Mouse (Mus musculus): ENCODE measurements around the gene Chrnb1. TPM values are rescaled to one million over a fixed set of nuclear protein-coding genes. Genes with fewer than 3 reads are reported as not detected.

The Chrnb1 gene
- polyA plus RNA-seq, 1 experiment from 2014 or later: 3.9 TPM

- Histone ChIP-seq H3K4me2 (ENCODE audit: low read depth, low read length) (no peak overlapping the region), H3K36me3 (ENCODE audit: control insufficient read depth, insufficient read depth, low read length) (no peaks in the 10 kb centered on the region), H3K4me1 (ENCODE audit: control insufficient read depth, insufficient read depth, low read length) (peaks cover 30% of the 10 kb centered on the region), H3K27ac (ENCODE audit: low read length) (no peak overlapping the region), H3K9me3 (ENCODE audit: control insufficient read depth, low read length) (no peaks in the 10 kb centered on the region), H3K4me3 (ENCODE audit: low read length) (no peak overlapping the region), H3K9ac (ENCODE audit: low read depth, low read length) (no peak overlapping the region), H3K27me3 (replicated peaks; ENCODE audit: control insufficient read depth, insufficient read depth, low read length) (0 out of 2 replicates have a peak, but pooled peaks cover 5% of the 10 kb centered on the region)
- 79% methylated on average over 4 of the region's 4 CpGs for WGBS
- no peak for ATAC-seq
Observed at GRCm38 (mm10) chr11:69806378-69806777, 10.6 kb upstream of the Chrnb1 start.

DNA sequence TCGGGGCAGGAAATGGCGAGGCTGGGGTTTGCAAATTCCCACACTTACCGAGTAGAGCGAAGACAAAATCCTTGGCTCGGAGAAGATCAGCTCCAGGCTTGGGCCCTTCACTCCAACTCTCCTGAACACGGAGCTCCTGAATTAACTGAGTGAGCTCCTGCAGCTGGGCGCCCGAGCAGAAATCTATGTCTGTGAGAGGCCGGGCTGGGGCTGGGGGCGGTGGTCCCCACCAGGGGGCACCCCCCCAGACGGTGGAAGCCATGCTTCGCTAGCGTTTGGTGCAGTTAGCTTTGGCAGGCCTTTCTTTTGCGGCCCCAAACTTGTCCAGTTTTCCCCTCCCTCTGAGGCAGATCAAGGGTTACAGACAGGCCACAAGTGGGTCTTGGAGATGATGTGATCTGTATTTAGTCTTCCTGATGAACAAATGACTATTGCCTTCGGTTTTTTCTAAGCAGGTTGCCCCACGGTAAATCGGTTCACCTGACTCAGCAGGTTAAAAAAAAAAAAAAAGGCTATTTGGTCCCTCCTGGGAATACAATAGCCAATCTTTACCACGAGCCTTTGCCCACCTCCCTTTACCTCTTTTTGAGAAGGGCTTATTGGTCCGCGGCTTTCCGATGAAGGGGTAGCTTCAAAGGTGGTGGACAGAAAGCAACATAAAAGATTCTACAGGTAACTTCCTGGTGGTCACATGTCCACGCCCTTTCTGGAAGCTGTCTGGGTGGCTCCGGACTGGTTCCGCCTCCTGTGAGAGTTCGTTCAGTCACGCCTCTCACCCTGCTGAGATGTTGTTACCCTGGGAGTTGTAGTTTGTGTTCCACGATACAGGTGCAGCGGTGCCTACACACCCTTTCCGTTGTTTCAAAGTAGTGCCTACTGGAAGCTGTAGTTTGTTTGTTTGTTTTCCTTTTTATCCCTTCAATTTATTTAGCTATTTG, 9.5 kb upstream of the Chrnb1 start, which contains the start of gene Tmem102:
Tmem102 (minus strand) TSS at position 653 of the 938 bp plus-strand sequence.
- Histone ChIP-seq H3K4me3 (ENCODE audit: low read length) (peak within 1 kb of the TSS; percentile 64), H3K9ac (ENCODE audit: low read depth, low read length) (peak within 1 kb of the TSS; percentile 82), H3K36me3 (ENCODE audit: control insufficient read depth, insufficient read depth, low read length) (no peaks in the 10 kb centered on the region), H3K27ac (ENCODE audit: low read length) (peak within 1 kb of the TSS; percentile 89), H3K4me2 (ENCODE audit: low read depth, low read length) (peak within 1 kb of the TSS; percentile 98), H3K9me3 (ENCODE audit: control insufficient read depth, low read length) (no peaks in the 10 kb centered on the region), H3K27me3 (replicated peaks; ENCODE audit: control insufficient read depth, insufficient read depth, low read length) (0 out of 2 replicates have a peak, but pooled peaks cover 5% of the 10 kb centered on the region), H3K4me1 (ENCODE audit: control insufficient read depth, insufficient read depth, low read length) (peaks cover 40% of the 10 kb centered on the region)
- 9% methylated on average over 29 of the region's 29 CpGs for WGBS
- ATAC-seq: peak; percentile 39

GRCm38 (mm10) chr11:69804652-69804940, 8.9 kb upstream of the Chrnb1 start:
- Histone ChIP-seq H3K4me2 (ENCODE audit: low read depth, low read length) (peak overlapping the region; percentile 98), H3K4me3 (ENCODE audit: low read length) (peak overlapping the region; percentile 64), H3K36me3 (ENCODE audit: control insufficient read depth, insufficient read depth, low read length) (no peaks in the 10 kb centered on the region), H3K9me3 (ENCODE audit: control insufficient read depth, low read length) (no peaks in the 10 kb centered on the region), H3K27ac (ENCODE audit: low read length) (peak overlapping the region; percentile 89), H3K4me1 (ENCODE audit: control insufficient read depth, insufficient read depth, low read length) (peaks cover 47% of the 10 kb centered on the region), H3K9ac (ENCODE audit: low read depth, low read length) (peak overlapping the region; percentile 82), H3K27me3 (replicated peaks; ENCODE audit: control insufficient read depth, insufficient read depth, low read length) (0 out of 2 replicates have a peak, but pooled peaks cover 5% of the 10 kb centered on the region)
- 12% methylated on average over 12 of the region's 12 CpGs for WGBS
- ATAC-seq: no peak

DNA sequence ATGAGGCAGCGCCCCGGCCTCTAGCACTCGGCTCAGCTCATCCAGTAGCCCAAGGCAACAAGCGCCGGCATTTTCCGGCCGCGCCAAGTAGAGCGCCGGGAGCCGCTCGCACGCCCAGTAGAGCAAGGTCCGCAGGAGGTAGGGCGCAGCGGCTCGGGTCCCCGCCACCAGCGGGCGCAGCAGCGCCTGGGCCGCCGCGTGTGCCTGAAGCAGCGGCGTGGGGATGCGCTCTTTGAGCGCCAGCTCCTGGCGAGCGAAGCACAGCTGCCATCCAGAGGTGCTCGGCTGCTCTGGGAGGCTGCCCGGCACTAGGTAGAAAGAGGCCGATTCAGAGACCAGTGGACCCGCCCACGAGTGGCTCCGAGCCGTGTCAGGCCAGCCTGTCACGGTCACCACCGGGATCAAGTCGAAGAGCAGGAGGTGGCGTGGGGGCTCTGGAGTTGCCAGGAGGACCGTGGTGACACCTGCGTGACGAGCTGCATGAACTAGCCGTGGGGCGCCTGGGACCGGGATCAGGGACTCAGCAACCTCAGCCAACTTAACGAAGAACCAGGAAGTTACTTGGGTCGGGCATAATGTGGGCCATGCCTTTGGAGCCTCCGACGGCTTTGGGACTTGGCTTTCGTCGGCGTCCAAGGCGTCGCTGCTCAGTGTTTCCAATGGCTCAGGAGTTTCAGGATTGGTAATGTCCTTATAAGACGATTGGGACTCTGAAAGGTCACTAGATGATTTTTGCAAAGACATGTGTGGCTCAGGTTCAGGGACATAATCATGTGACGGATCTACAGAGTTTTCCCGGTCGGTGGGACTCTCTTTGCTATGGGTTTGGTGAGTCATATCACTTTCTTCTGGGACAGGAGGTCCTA, 8.3 kb upstream of the Chrnb1 start:
- peak; percentile 84 for ATAC-seq

GRCm38 (mm10) chr11:69803328-69803727, 7.6 kb upstream of the Chrnb1 start:
- WGBS: 2% methylated on average over 12 of the region's 12 CpGs
- peak overlapping the region; percentile 89 for H3K27ac ChIP-seq (ENCODE audit: low read length)
- ATAC-seq: peak; percentile 54
- peak overlapping the region; percentile 64 for H3K4me3 ChIP-seq (ENCODE audit: low read length)
- H3K36me3 ChIP-seq (ENCODE audit: control insufficient read depth, insufficient read depth, low read length): no peaks in the 10 kb centered on the region
- H3K4me2 ChIP-seq (ENCODE audit: low read depth, low read length): peak overlapping the region; percentile 98
- 0 out of 2 replicates have a peak, but pooled peaks cover 5% of the 10 kb centered on the region for H3K27me3 ChIP-seq (replicated peaks; ENCODE audit: control insufficient read depth, insufficient read depth, low read length)
- peaks cover 54% of the 10 kb centered on the region for H3K4me1 ChIP-seq (ENCODE audit: control insufficient read depth, insufficient read depth, low read length)
- H3K9me3 ChIP-seq (ENCODE audit: control insufficient read depth, low read length): no peaks in the 10 kb centered on the region
- peak overlapping the region; percentile 82 for H3K9ac ChIP-seq (ENCODE audit: low read depth, low read length)

More for the DNA sequence above, 8.3 kb upstream of the Chrnb1 start:
- H3K9me3 ChIP-seq (ENCODE audit: control insufficient read depth, low read length): no peaks in the 10 kb centered on the region
- peak overlapping the region; percentile 89 for H3K27ac ChIP-seq (ENCODE audit: low read length)
- H3K36me3 ChIP-seq (ENCODE audit: control insufficient read depth, insufficient read depth, low read length): no peaks in the 10 kb centered on the region
- H3K4me3 ChIP-seq (ENCODE audit: low read length): peak overlapping the region; percentile 64
- H3K9ac ChIP-seq (ENCODE audit: low read depth, low read length): peak overlapping the region; percentile 82
- H3K27me3 ChIP-seq (replicated peaks; ENCODE audit: control insufficient read depth, insufficient read depth, low read length): 0 out of 2 replicates have a peak, but pooled peaks cover 5% of the 10 kb centered on the region
- H3K4me1 ChIP-seq (ENCODE audit: control insufficient read depth, insufficient read depth, low read length): peaks cover 52% of the 10 kb centered on the region
- 2% methylated on average over 57 of the region's 60 CpGs for WGBS
- peak overlapping the region; percentile 98 for H3K4me2 ChIP-seq (ENCODE audit: low read depth, low read length)

GRCm38 (mm10) chr11:69802648-69803105, 6.9 kb upstream of the Chrnb1 start:
- peak; percentile 57 for ATAC-seq
- Histone ChIP-seq H3K36me3 (ENCODE audit: control insufficient read depth, insufficient read depth, low read length) (no peaks in the 10 kb centered on the region), H3K9me3 (ENCODE audit: control insufficient read depth, low read length) (no peaks in the 10 kb centered on the region), H3K4me1 (ENCODE audit: control insufficient read depth, insufficient read depth, low read length) (peaks cover 54% of the 10 kb centered on the region), H3K9ac (ENCODE audit: low read depth, low read length) (peak overlapping the region; percentile 82), H3K4me2 (ENCODE audit: low read depth, low read length) (peak overlapping the region; percentile 98), H3K27me3 (replicated peaks; ENCODE audit: control insufficient read depth, insufficient read depth, low read length) (0 out of 2 replicates have a peak, but pooled peaks cover 5% of the 10 kb centered on the region), H3K4me3 (ENCODE audit: low read length) (peak overlapping the region; percentile 64), H3K27ac (ENCODE audit: low read length) (peak overlapping the region; percentile 89)
- WGBS: under 1% methylated on average over 32 of the region's 33 CpGs

GRCm38 (mm10) chr11:69801379-69801977, 5.7 kb upstream of the Chrnb1 start, which contains the start of gene Fgf11:
TSS of gene Fgf11 (minus strand) at chr11:69801857.
- Histone ChIP-seq H3K9me3 (ENCODE audit: control insufficient read depth, low read length) (no peaks in the 10 kb centered on the region), H3K27ac (ENCODE audit: low read length) (peak within 1 kb of the TSS; percentile 89), H3K4me3 (ENCODE audit: low read length) (peak within 1 kb of the TSS; percentile 64), H3K4me2 (ENCODE audit: low read depth, low read length) (peak within 1 kb of the TSS; percentile 98), H3K4me1 (ENCODE audit: control insufficient read depth, insufficient read depth, low read length) (peaks cover 54% of the 10 kb centered on the region), H3K27me3 (replicated peaks; ENCODE audit: control insufficient read depth, insufficient read depth, low read length) (0 out of 2 replicates have a peak, but pooled peaks cover 5% of the 10 kb centered on the region), H3K36me3 (ENCODE audit: control insufficient read depth, insufficient read depth, low read length) (no peaks in the 10 kb centered on the region), H3K9ac (ENCODE audit: low read depth, low read length) (peak within 1 kb of the TSS; percentile 82)
- 2% methylated on average over 32 of the region's 33 CpGs for WGBS
- ATAC-seq: no peak

- ATAC-seq: peak; percentile 6; the same call in 1 of the 2 replicates
- H3K27me3 ChIP-seq (replicated peaks; ENCODE audit: control insufficient read depth, insufficient read depth, low read length): 0 out of 2 replicates have a peak, but pooled peaks cover 5% of the 10 kb centered on the region
- H3K27ac ChIP-seq (ENCODE audit: low read length): peak overlapping the region; percentile 63
- H3K4me1 ChIP-seq (ENCODE audit: control insufficient read depth, insufficient read depth, low read length): peaks cover 54% of the 10 kb centered on the region
- 2% methylated on average over 36 of the region's 36 CpGs for WGBS
- no peaks in the 10 kb centered on the region for H3K36me3 ChIP-seq (ENCODE audit: control insufficient read depth, insufficient read depth, low read length)
- peak overlapping the region; percentile 98 for H3K4me2 ChIP-seq (ENCODE audit: low read depth, low read length)
- H3K4me3 ChIP-seq (ENCODE audit: low read length): peak overlapping the region; percentile 64
- peak overlapping the region; percentile 73 for H3K9ac ChIP-seq (ENCODE audit: low read depth, low read length)
- H3K9me3 ChIP-seq (ENCODE audit: control insufficient read depth, low read length): no peaks in the 10 kb centered on the region
Observed at GRCm38 (mm10) chr11:69800392-69801197, 4.9 kb upstream of the Chrnb1 start.

Data from intestine, embryonic 16.5 days (tissue).